Mouse (Mus musculus) lung, postnatal 0 days (tissue): ENCODE measurements at regions not wholly inside any gene's neighbourhood (a gene's known extent, or its start where the extent isn't known, plus 50 kb on each side); places are given as distances from the start of the nearest gene placed in this dataset.
A peak's percentile ranks its signal among the peaks of the same experiment; 100 is the strongest.

Experiments used
- CTCF ChIP-seq: IDR thresholded peaks from 2 replicates; pipeline ENCODE4 v1.5.1; 2016; ENCODE audit warnings: antibody characterized with exemption, mild to moderate bottlenecking
- EP300 ChIP-seq: IDR thresholded peaks from 2 replicates; pipeline ENCODE4 v1.6.1; 2016; ENCODE audit warnings: antibody characterized with exemption, mild to moderate bottlenecking, control low read depth

DNA sequence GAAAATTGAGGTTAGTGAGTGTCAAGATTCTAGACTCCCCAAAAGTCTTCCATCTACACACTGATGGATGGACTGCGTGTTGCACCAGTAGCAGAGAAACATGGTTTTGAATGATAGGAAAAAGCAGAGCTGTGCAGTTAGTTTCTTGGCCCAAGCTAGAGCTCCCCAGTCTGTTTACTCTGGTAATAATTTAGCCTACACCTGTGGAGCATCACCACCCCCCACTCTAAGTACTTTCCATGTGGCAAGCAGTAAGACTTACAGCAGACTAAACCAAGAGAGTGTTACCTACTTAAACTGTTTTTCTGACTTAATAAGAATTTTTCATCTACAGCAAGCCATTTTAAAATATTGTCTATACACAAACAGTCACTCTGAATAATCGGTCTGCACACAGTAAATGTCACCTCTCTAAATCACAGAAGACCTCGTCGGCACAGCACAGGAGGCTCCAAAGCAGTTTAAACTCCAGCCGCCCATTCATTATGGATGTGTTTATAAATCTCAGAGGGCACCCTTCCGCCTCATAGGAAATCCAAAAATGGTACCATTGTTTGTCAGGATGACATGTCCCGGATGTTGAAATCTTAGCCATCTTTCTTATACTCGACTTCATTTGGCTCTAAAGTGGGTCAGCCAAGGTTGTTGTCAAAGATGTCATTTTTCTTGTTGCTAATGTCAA, 454.5 kb upstream of the Etaa1 start:
- TF ChIP-seq EP300 (peak; percentile 95), CTCF (no peak)
